Mouse (Mus musculus) fat pad, adult 2 months (tissue): ENCODE measurements around the gene Gm2663.
"Not testable (repeated sequence)": the region's sequence is repeated elsewhere in the genome, so short reads cannot be mapped to it uniquely, and the experiment has no call there.

Experiments used
- DNase-seq: peaks from one replicate; pipeline ENCODE4 v3.0.0-alpha.2; 2011; ENCODE audit warnings: low read depth, low spot score; ENCODE audit errors: extremely low read depth

The Gm2663 gene

DNA sequence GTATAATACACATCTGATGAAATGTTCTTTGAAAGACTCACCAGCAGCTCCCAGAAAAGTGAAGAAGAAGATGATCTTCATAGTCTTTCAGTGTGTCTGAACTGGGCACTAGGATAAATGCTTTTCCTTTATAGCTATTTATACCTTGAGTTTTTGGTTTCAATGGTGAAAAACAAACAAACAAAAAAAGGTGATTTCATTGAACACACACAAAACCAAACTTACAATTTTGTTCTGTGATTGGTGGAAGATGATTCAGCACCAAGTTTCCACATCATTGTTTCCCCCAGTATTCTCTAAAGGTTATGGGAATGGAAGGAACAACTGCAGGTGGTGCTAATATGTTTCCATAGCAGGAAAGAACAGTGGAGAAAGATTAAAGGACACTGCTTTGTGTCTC lies at the start of gene Gm2663:
Gm2663 (minus strand) TSS at position 101 of the 400 bp plus-strand sequence.
- not testable (repeated sequence) for DNase-seq

DNA sequence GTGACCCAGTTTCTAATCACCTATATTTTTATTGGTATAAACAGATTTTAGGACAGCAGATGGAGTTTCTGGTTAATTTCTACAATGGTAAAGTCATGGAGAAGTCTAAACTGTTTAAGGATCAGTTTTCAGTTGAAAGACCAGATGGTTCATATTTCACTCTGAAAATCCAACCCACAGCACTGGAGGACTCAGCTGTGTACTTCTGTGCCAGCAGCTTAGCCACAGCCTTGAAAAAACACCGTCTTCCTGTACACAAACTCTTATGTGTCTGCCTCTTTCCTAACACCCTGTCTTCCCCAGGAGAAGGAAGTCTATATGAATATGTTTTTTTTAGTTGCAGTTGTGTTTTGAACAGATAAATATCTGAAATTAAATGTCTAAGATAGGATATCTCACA lies 49.3 kb upstream of the Gm2663 start:
- no peak for DNase-seq

DNA sequence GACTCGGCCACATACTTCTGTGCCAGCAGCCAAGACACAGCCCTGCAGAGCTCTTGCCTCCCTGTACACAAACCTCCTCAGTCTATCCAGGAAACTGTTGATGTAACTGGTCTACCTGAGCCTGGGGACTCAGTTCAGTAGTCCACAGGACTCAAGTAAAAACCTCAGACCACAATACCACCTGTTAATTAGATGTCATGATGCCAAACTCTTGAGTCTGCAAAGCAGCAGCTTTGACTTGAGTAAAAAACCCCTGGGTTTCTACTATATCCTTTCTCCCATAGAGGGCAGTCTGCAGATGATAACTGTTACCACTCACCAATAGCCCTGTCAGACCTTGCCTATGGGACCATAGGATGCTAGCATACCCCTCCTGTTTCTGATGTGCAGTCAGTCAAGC lies 48.7 kb upstream of the Gm2663 start:
- DNase-seq = no peak

DNA sequence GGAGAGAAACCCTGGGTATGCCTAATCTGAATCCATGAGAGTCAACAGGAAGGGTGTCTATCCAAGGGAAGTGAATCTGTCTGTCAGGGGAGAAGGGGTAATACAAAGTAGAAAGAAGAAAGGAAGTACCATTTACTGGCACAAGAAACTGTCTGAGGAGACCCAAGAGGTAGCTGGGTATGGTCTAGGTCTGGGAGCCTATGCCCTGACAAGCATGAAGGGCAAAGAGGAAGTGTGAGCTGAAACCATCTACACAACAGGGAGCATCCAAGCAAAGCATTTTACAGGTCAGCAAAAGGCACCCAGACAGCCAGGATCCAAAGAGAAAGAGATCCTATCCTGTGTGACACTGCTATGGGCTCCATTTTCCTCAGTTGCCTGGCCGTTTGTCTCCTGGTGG lies 47.9 kb upstream of the Gm2663 start:
- DNase-seq = no peak

DNA sequence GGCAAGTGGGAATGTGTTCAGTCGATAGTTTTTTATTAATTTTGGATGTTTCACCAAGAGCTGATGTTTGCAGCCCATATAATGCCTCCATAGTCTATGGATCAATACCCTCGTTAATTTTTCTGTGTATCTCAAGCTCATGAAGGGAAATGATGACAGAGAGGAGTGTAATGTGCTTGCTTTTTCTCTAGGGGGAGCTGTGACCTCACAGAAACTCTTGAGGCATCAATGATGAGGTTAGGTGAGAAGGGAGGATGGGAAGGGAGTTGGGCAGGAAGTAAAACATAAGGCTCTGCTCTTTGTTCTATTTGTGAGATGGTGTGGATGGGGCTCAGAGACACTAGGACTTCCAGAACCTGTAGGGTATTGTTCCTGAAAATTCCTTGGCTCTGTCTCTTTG lies 47.3 kb upstream of the Gm2663 start:
- DNase-seq = no peak

DNA sequence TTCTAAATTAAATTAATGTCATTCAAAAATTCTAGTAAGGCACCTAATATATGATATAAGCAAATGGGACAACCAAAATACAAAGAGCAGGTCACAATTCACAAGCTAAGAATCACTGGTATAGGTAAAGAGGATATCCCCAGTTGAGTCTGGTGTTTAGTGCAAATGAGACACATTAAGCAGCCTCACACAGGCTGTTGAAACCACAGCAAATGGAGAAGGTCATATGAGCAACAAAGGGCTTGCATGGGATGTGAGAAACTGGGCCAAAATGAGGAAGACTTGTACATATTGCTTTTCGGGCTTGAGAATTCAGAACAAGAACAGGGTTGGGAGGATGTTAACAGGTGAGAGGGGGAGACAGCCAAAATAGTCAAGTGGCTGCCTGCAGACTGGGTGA lies 45.5 kb upstream of the Gm2663 start:
- DNase-seq = no peak

DNA sequence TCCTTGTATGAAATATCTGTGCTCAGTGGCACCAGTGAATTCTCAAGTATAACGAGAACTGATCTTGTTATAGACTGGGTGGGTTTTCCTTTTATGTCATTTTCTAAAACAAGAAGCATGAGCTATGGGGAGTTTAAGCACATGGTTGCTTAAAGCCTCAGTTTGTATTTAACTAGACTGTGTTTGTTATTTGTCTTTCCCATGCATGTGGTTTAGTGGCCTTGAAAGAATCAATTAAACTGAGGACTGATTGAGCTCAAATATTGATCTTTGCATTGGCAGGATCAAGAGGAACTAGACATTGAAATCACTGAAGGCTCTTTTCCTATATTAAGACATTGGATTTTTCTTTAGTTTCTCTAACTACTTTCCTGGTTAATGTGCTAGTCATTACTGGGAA lies 45.0 kb upstream of the Gm2663 start:
- DNase-seq = no peak

DNA sequence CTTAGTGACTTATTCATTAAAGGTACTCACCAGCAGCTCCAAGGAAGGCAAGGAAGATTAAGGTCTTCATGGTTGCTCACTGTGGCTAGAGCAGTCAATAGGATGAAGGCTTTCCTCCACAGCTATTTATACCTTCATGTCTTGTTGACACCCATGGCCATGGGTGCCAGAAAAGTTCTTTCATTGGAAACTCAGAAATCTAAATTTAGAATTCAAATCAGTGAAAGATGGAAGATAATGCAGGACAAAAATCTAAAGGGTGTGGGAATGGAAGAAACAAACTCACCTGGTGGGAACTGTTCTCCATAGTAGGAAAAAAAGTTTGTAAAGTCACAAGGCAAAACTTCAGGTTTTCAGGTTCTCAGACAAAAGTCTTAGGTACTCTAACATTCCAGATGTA lies 36.1 kb upstream of the Gm2663 start, which contains the start of gene 2210010C04Rik:
2210010C04Rik (minus strand) TSS at position 101 of the 400 bp plus-strand sequence.
- no peak for DNase-seq

DNA sequence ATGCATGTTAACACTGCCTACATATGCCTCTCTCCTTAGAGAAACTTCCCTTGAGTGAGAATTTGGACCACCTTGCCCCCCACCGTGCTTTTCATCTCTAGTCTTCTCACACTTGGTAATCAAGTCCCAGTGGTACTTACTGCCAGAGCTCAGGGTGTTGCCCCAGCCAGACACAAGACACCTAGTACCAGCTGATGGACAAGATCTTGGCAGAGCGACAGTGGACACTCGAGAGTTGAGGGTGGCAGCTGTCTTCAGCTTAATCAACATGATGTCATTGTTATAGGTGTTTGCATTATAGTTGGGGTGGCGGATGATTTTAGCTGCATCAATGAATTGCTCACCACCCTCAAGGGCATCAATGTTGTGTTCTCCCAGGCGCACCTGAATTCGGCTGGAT lies 33.5 kb upstream of the Gm2663 start:
- no peak for DNase-seq

DNA sequence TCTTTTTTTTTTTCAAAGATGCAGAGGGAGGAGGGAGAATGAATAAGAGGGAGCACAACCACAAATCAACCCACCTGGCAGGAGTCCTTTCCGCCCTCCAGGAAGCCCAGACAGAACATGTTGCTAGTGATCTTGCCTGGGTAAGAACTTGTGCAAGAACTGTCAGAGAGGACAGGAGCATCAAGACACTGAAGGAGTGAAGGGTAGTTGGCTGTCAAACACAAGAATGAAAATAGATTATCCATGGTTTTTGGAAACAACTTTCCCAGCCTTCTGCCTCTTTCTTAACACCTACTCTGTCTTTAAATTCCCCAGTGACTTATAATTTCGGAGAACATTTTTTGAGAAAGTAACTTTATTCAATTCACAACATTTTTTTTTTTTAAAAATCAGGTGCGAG lies 33.0 kb upstream of the Gm2663 start:
- no peak for DNase-seq

DNA sequence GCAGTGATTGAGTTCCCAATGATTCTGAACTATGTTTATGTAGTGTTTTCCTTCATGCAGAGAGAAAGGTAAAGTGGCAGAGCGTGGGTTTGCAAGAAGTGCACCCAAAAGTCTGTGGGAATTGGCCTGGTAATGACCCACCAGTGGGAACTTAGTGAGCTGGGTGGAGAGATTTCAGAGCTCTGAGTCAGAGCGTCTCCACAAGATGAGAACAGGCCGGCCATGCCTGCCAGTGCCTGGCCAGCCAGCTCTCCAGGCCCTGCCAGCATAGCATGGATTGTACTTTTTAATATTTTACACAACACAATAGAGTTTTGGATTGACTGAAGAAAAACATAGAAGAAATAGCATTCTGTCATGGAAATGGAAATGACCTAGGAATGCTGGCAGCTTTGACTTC lies 31.5 kb upstream of the Gm2663 start:
- DNase-seq = no peak

DNA sequence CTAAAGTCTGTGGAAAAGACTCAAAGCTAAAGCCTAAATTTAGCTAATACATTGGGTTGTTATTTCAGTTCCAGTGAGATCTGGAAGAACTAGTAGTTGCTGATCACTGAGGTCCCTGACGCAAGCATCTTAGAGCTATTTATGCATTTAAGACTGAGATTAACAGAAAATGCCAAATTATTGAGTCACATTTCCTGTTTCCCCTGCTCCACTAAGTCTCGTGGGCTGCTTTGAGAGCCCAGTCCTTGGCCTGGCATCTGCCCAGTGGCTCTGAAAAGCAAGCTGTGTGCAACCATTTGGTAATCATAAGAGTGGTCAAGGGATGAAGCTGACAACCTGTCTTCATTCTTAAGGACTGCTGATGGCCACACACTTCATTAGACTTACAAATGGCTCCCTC lies 27.8 kb upstream of the Gm2663 start:
- no peak for DNase-seq

DNA sequence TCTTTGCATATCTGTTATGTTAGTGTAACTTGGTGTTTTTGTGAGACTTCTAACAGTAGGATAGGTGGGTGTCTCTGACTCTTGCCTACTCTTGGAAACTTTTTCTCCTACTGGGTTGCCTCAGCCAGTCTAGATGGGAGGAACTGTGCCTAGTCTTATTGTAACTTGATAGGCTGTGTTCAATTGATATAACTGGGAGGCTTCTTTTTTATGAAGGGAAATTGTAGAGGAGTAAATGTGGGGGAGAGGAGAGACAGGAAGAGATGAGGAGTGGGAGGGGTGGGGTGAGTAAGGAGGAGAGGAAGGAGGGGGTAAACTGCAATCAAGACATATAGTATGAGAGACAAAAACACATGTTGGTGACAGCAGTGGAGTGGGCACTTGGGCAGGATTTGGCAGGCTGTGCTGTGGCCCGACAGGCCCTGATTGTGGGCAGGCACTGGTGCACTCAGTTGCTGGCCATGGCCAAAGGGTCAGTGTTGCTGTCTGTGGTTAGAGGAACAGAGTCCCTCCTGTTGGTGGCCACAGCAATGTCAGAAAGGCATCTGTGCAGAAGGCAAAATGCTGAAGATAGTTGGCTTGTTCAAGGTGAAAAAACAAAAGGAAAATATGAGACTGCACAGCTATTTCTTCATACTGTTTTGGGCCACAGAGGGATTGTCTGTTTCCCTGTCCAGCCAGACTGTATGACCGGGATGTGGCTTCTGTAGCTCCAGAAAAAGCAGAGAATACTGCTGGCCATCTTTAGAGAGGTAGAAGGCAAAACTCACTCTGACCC lies 26.8 kb upstream of the Gm2663 start:
- DNase-seq = no peak

DNA sequence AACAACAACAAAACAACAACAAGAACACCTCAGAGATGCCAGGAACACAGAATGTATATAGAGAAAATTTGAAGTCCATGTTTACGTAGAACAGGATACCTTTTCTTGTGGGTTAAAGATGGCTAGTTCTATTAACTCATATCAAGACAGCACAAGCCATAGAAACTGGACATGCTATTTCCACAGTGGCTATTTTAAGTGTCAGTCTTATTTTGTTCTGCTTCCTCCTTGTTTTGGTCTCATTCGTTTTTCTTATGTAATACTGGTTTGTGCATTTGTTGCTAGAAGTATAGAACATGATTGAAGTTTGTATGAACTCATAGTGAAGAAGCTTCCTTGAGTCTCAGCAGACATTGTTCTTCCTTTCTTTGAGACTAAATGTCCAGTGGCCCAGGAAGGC lies 19.9 kb upstream of the Gm2663 start:
- DNase-seq = no peak

DNA sequence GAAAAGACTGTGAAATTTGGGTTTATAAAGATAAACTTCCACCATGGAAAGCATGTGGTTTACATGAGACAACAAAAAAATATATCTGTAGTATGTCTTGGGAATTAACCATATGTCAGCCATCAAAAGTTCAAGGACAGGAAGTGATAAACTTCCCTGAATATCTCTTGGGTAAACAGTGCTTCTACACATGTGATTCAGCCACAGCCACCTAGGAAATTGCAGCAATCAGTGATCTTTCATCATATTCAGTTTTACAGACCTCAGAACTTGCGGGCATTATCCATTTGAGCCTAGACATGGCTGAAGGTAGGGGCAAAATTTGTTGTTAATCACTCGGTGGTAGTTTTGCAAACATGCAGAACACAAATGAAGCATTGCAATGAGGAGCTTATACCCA lies 19.4 kb upstream of the Gm2663 start:
- no peak for DNase-seq

DNA sequence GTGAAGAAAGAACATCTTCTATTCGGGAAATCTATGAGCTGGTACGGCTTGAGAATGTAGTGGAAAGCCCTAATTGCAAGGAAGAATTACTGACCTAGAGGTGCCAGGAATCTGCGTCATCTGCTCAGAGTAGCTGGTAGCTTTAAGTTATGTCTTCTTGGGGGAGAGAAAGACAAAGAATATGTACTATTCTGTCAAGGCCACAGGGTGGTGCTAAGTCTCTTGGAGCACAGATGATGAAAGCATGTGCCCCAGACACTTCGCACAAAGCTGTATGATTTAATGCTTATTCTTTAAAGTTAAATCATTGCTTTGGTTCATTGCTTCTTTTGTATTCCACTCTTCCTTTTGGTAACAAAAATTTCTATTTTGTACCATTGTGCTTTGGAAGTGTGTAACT lies 15.8 kb upstream of the Gm2663 start:
- no peak for DNase-seq

DNA sequence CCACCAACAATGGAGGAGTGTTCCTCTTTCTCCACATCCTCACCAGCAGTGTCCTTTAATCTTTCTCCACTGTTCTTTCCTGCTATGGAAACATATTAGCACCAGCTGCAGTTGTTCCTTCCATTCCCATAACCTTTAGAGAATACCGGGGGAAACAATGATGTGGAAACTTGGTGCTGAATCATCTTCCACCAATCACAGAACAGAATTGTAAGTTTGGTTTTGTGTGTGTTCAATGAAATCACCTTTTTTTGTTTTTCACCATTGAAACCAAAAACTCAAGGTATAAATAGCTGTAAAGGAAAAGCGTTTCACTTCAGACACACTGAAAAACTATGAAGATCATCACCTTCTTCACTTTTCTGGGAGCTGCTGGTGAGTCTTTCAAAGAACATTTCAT lies 34.8 kb downstream of the Gm2663 start, which contains the start of gene 1810009J06Rik:
1810009J06Rik (plus strand) TSS at position 301 of the 400 bp plus-strand sequence.
- not testable (repeated sequence) for DNase-seq

DNA sequence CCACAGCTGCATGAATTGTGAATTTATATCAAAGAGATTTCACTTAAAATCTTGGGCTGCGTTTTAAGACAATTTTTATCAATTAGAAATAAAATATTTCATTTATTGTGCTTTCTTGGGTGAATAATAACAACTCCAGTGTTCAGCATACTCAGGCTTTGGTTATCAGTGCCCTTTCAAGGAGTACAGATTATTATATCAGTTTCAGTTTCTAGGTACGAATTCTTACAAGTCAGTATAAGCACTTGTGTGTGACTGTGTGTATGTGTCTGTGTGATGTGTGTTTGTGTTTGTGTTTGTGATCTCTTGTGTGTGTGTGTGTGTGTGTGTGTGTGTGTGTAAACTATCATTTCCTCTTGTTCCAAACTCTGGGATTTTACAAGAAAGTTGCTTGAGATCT lies 45.6 kb downstream of the Gm2663 start:
- no peak for DNase-seq

DNA sequence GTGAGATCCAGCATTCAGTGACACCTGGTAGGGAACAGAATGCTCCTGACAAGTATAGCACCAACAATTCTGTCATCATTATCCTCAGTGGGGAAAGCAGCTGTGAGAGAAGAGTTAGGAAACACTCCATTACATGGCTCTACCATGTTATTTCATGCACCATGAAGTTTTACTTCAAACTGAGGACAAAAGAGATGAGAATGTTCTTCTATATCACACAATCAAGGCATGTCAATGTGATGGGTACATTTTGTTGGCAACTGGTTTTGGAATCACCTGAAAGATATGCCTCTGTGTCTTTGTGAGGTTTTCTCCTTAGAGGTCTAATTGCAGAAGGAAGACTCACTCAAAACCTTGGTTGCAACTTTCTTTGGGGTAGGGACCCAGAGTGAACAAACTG lies 47.5 kb downstream of the Gm2663 start, which contains the start of gene Gm4744:
Gm4744 (minus strand) TSS at position 101 of the 400 bp plus-strand sequence.
- DNase-seq = no peak
